Mouse (Mus musculus): Measurements from ENCODE around the gene Kcnd3. TPM values are rescaled to one million over a fixed set of nuclear protein-coding genes. Genes with fewer than 3 reads are reported as not detected.

The Kcnd3 gene
- polyA plus RNA-seq, 1 experiment from 2014 or later, result 15.9 TPM

GRCm38 (mm10) chr3:105478876-105479275, 26.7 kb downstream of the Kcnd3 start:
- H3K27me3 ChIP-seq (ENCODE audit: control insufficient read depth, insufficient read depth, low read length), result no peaks in the 10 kb centered on the region
- WGBS, result 92% methylated on average over 4 of the region's 4 CpGs
- H3K4me2 ChIP-seq (ENCODE audit: low read length), result no peak overlapping the region
- ATAC-seq (ENCODE audit: low FRiP score, low TSS enrichment) (no peak), DNase-seq (no peak)
- H3K27ac ChIP-seq (replicated peaks; ENCODE audit: low read depth, low read length), result no peak overlapping the region
- no peaks in the 10 kb centered on the region for H3K9me3 ChIP-seq (ENCODE audit: control insufficient read depth, low read length)
- peaks cover 22% of the 10 kb centered on the region; the same call in 1 of the 2 replicates for H3K4me1 ChIP-seq (ENCODE audit: control insufficient read depth, insufficient read depth, low read length)
- H3K36me3 ChIP-seq (ENCODE audit: control insufficient read depth, insufficient read depth, low read length), result no peaks in the 10 kb centered on the region
- no peak overlapping the region for H3K4me3 ChIP-seq (replicated peaks; ENCODE audit: low read depth, low read length)
- no peak overlapping the region for H3K9ac ChIP-seq (replicated peaks; ENCODE audit: low read length)

GRCm38 (mm10) chr3:105481419-105481818, 29.3 kb downstream of the Kcnd3 start:
- H3K4me3 ChIP-seq (replicated peaks; ENCODE audit: low read depth, low read length), result no peak overlapping the region
- 42% methylated on average over 8 of the region's 8 CpGs for WGBS
- 0 out of 2 replicates have a peak overlapping the region, but pooled peaks have one; percentile 3 for H3K9ac ChIP-seq (replicated peaks; ENCODE audit: low read length)
- peak; percentile 11 for DNase-seq
- H3K27ac ChIP-seq (replicated peaks; ENCODE audit: low read depth, low read length), result 0 out of 2 replicates have a peak overlapping the region, but pooled peaks have one; percentile 26
- no peaks in the 10 kb centered on the region for H3K9me3 ChIP-seq (ENCODE audit: control insufficient read depth, low read length)
- H3K4me1 ChIP-seq (ENCODE audit: control insufficient read depth, insufficient read depth, low read length), result peaks cover 22% of the 10 kb centered on the region; the same call in 1 of the 2 replicates
- no peak for ATAC-seq (ENCODE audit: low FRiP score, low TSS enrichment)
- H3K27me3 ChIP-seq (ENCODE audit: control insufficient read depth, insufficient read depth, low read length), result no peaks in the 10 kb centered on the region
- no peak overlapping the region for H3K4me2 ChIP-seq (ENCODE audit: low read length)
- no peaks in the 10 kb centered on the region for H3K36me3 ChIP-seq (ENCODE audit: control insufficient read depth, insufficient read depth, low read length)

- Histone ChIP-seq H3K9ac (replicated peaks; ENCODE audit: low read length) (no peak overlapping the region), H3K4me2 (ENCODE audit: low read length) (peak overlapping the region; percentile 7; the same call in 1 of the 2 replicates), H3K27me3 (ENCODE audit: control insufficient read depth, insufficient read depth, low read length) (no peaks in the 10 kb centered on the region), H3K9me3 (ENCODE audit: control insufficient read depth, low read length) (no peaks in the 10 kb centered on the region), H3K4me1 (ENCODE audit: control insufficient read depth, insufficient read depth, low read length) (peaks cover 22% of the 10 kb centered on the region; the same call in 1 of the 2 replicates), H3K27ac (replicated peaks; ENCODE audit: low read depth, low read length) (peak overlapping the region; percentile 37; the same call in 1 of the 2 replicates), H3K36me3 (ENCODE audit: control insufficient read depth, insufficient read depth, low read length) (no peaks in the 10 kb centered on the region), H3K4me3 (replicated peaks; ENCODE audit: low read depth, low read length) (no peak overlapping the region)
- whole genome bisulfite sequencing, result 45% methylated on average over 13 of the region's 13 CpGs
- peak; percentile 62 for DNase-seq
- peak; percentile 35; the same call in 1 of the 2 replicates for ATAC-seq (ENCODE audit: low FRiP score, low TSS enrichment)
Observed at GRCm38 (mm10) chr3:105483651-105484052, 31.5 kb downstream of the Kcnd3 start.

GRCm38 (mm10) chr3:105487171-105487570, 35.0 kb downstream of the Kcnd3 start:
- Histone ChIP-seq H3K4me3 (replicated peaks; ENCODE audit: low read depth, low read length) (no peak overlapping the region), H3K4me2 (ENCODE audit: low read length) (no peak overlapping the region), H3K36me3 (ENCODE audit: control insufficient read depth, insufficient read depth, low read length) (no peaks in the 10 kb centered on the region), H3K27me3 (ENCODE audit: control insufficient read depth, insufficient read depth, low read length) (no peaks in the 10 kb centered on the region), H3K9me3 (ENCODE audit: control insufficient read depth, low read length) (no peaks in the 10 kb centered on the region), H3K9ac (replicated peaks; ENCODE audit: low read length) (no peak overlapping the region), H3K27ac (replicated peaks; ENCODE audit: low read depth, low read length) (no peak overlapping the region), H3K4me1 (ENCODE audit: control insufficient read depth, insufficient read depth, low read length) (peaks cover 18% of the 10 kb centered on the region; the same call in 1 of the 2 replicates)
- ATAC-seq (ENCODE audit: low FRiP score, low TSS enrichment) (no peak), DNase-seq (no peak)
- WGBS, result 55% methylated on average over 8 of the region's 8 CpGs

GRCm38 (mm10) chr3:105489607-105490006, 37.5 kb downstream of the Kcnd3 start:
- no peak overlapping the region for H3K4me3 ChIP-seq (replicated peaks; ENCODE audit: low read depth, low read length)
- no peaks in the 10 kb centered on the region for H3K36me3 ChIP-seq (ENCODE audit: control insufficient read depth, insufficient read depth, low read length)
- ATAC-seq (ENCODE audit: low FRiP score, low TSS enrichment), result no peak
- no peak overlapping the region for H3K4me2 ChIP-seq (ENCODE audit: low read length)
- WGBS, result 26% methylated on average over 4 of the region's 4 CpGs
- peaks cover 8% of the 10 kb centered on the region; the same call in 1 of the 2 replicates for H3K4me1 ChIP-seq (ENCODE audit: control insufficient read depth, insufficient read depth, low read length)
- no peaks in the 10 kb centered on the region for H3K9me3 ChIP-seq (ENCODE audit: control insufficient read depth, low read length)
- no peaks in the 10 kb centered on the region for H3K27me3 ChIP-seq (ENCODE audit: control insufficient read depth, insufficient read depth, low read length)
- peak overlapping the region; percentile 61; the same call in 1 of the 2 replicates for H3K27ac ChIP-seq (replicated peaks; ENCODE audit: low read depth, low read length)
- DNase-seq, result peak; percentile 40
- H3K9ac ChIP-seq (replicated peaks; ENCODE audit: low read length), result no peak overlapping the region

- H3K4me3 ChIP-seq (replicated peaks; ENCODE audit: low read depth, low read length), result no peak overlapping the region
- no peak for DNase-seq
- no peaks in the 10 kb centered on the region for H3K36me3 ChIP-seq (ENCODE audit: control insufficient read depth, insufficient read depth, low read length)
- H3K4me1 ChIP-seq (ENCODE audit: control insufficient read depth, insufficient read depth, low read length), result peaks cover 19% of the 10 kb centered on the region
- no peaks in the 10 kb centered on the region for H3K27me3 ChIP-seq (ENCODE audit: control insufficient read depth, insufficient read depth, low read length)
- no peaks in the 10 kb centered on the region for H3K9me3 ChIP-seq (ENCODE audit: control insufficient read depth, low read length)
- H3K9ac ChIP-seq (replicated peaks; ENCODE audit: low read length), result no peak overlapping the region
- WGBS, result 58% methylated on average over 9 of the region's 9 CpGs
- no peak for ATAC-seq (ENCODE audit: low FRiP score, low TSS enrichment)
- H3K4me2 ChIP-seq (ENCODE audit: low read length), result no peak overlapping the region
- H3K27ac ChIP-seq (replicated peaks; ENCODE audit: low read depth, low read length), result no peak overlapping the region
Observed at GRCm38 (mm10) chr3:105494886-105495285, 42.8 kb downstream of the Kcnd3 start.

GRCm38 (mm10) chr3:105496216-105496615, 44.1 kb downstream of the Kcnd3 start:
- Histone ChIP-seq H3K27me3 (ENCODE audit: control insufficient read depth, insufficient read depth, low read length) (no peaks in the 10 kb centered on the region), H3K36me3 (ENCODE audit: control insufficient read depth, insufficient read depth, low read length) (no peaks in the 10 kb centered on the region), H3K4me3 (replicated peaks; ENCODE audit: low read depth, low read length) (no peak overlapping the region), H3K9me3 (ENCODE audit: control insufficient read depth, low read length) (no peaks in the 10 kb centered on the region), H3K4me2 (ENCODE audit: low read length) (no peak overlapping the region), H3K9ac (replicated peaks; ENCODE audit: low read length) (no peak overlapping the region), H3K4me1 (ENCODE audit: control insufficient read depth, insufficient read depth, low read length) (peaks cover 16% of the 10 kb centered on the region; the same call in 1 of the 2 replicates), H3K27ac (replicated peaks; ENCODE audit: low read depth, low read length) (no peak overlapping the region)
- DNase-seq (peak; percentile 9), ATAC-seq (ENCODE audit: low FRiP score, low TSS enrichment) (no peak)
- WGBS, result 65% methylated on average over 7 of the region's 7 CpGs

- Histone ChIP-seq H3K4me2 (ENCODE audit: low read length) (no peak overlapping the region), H3K9me3 (ENCODE audit: control insufficient read depth, low read length) (no peaks in the 10 kb centered on the region), H3K27me3 (ENCODE audit: control insufficient read depth, insufficient read depth, low read length) (no peaks in the 10 kb centered on the region), H3K4me3 (replicated peaks; ENCODE audit: low read depth, low read length) (no peak overlapping the region), H3K36me3 (ENCODE audit: control insufficient read depth, insufficient read depth, low read length) (no peaks in the 10 kb centered on the region), H3K4me1 (ENCODE audit: control insufficient read depth, insufficient read depth, low read length) (peaks cover 16% of the 10 kb centered on the region; the same call in 1 of the 2 replicates), H3K9ac (replicated peaks; ENCODE audit: low read length) (no peak overlapping the region), H3K27ac (replicated peaks; ENCODE audit: low read depth, low read length) (no peak overlapping the region)
- 87% methylated on average over 5 of the region's 5 CpGs for WGBS
- no peak for DNase-seq
- no peak for ATAC-seq (ENCODE audit: low FRiP score, low TSS enrichment)
Observed at GRCm38 (mm10) chr3:105496935-105497334, 44.8 kb downstream of the Kcnd3 start.

- DNase-seq, result no peak
- Histone ChIP-seq H3K9me3 (ENCODE audit: control insufficient read depth, low read length) (no peaks in the 10 kb centered on the region), H3K4me1 (ENCODE audit: control insufficient read depth, insufficient read depth, low read length) (peaks cover 14% of the 10 kb centered on the region), H3K27me3 (ENCODE audit: control insufficient read depth, insufficient read depth, low read length) (no peaks in the 10 kb centered on the region), H3K27ac (replicated peaks; ENCODE audit: low read depth, low read length) (no peak overlapping the region), H3K4me3 (replicated peaks; ENCODE audit: low read depth, low read length) (no peak overlapping the region), H3K36me3 (ENCODE audit: control insufficient read depth, insufficient read depth, low read length) (no peaks in the 10 kb centered on the region), H3K9ac (replicated peaks; ENCODE audit: low read length) (no peak overlapping the region), H3K4me2 (ENCODE audit: low read length) (no peak overlapping the region)
- 86% methylated on average over 1 of the region's 1 CpGs for WGBS
- no peak for ATAC-seq (ENCODE audit: low FRiP score, low TSS enrichment)
Observed at GRCm38 (mm10) chr3:105501071-105501470, 48.9 kb downstream of the Kcnd3 start.

Data from midbrain, embryonic 14.5 days (tissue).